Mouse (Mus musculus) thymus, postnatal 25 days (tissue): ENCODE results near the gene Hspb2.

Experiments used
- DNase-seq: peaks from one replicate; pipeline ENCODE4 v3.0.0; 2022

The Hspb2 gene

GRCm38 (mm10) chr9:50752054-50752602 is at the start of gene Hspb2:
Hspb2 (minus strand) TSS chr9:50752354.
- DNase-seq = no peak

- peak; percentile 62 for DNase-seq
These were observed 48.8 kb upstream of the Hspb2 start for GRCm38 (mm10) chr9:50800985-50801384.

- no peak for DNase-seq
These were observed 46.2 kb upstream of the Hspb2 start for GRCm38 (mm10) chr9:50798368-50798767.

- no peak for DNase-seq
These were observed 45.5 kb upstream of the Hspb2 start for GRCm38 (mm10) chr9:50797641-50798040.

GRCm38 (mm10) chr9:50796776-50797175 is 44.6 kb upstream of the Hspb2 start:
- DNase-seq = no peak

GRCm38 (mm10) chr9:50795266-50795665 is 43.1 kb upstream of the Hspb2 start:
- DNase-seq = no peak

GRCm38 (mm10) chr9:50782155-50782554 is 30.0 kb upstream of the Hspb2 start:
- DNase-seq = peak; percentile 70

DNA sequence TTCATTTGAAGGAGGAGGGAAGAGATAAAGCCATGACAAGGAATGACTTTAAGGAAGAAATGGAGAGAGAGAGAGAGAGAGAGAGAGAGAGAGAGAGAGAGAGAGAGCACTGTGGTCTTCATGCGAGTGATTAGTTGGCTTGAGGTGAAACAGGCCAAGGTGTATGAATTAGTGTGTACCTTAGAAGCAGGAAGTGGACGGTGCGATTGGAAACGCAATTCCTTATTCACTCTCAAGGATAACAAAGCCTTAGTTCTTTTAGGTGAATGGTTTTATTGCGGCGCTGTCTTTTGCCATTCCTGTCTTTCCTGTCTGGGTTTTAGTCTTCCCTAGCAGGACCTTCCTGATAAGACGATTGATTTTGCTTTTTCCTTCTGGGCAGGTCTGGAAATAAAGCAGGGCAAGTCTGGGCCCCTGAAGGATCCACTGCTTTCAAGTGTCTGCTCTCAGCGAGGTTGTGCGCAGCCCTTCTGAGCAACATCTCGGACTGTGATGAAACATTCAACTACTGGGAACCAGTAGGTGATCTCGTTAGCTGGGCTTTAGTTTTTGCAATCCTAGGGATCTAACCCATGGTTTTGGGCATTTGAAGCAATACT is 24.1 kb upstream of the Hspb2 start:
- DNase-seq = no peak

DNA sequence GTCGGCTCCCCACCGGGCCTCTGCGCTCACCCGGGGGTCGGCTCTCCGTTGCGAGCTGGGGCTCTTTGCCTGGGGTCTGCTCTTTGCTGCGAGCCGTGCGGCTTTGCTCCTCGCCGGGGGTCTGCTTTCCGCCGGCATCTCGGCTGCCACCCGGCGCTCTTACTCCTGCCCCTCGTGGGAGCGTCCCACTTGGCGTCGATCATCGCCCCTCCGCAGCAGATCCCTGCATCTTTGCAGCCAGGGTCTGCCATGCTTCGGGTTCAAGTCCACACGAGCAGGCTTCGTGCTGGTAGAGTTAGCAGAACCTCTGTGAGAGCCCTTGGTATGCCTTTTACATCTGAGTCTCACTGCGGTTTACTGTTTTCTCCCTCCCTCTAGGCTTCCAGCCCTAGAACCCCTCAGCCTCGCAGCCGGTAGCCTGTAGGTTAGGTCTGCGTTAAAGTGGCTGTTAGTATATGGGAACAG is 23.5 kb upstream of the Hspb2 start:
- DNase-seq = peak; percentile 38

- DNase-seq = peak; percentile 90
These were observed 22.9 kb upstream of the Hspb2 start, which contains the start of the genes Alg9 and 1110032A03Rik for GRCm38 (mm10) chr9:50774991-50775612. Alg9 (plus strand) TSS chr9:50775019. 1110032A03Rik (minus strand) TSS chr9:50775520.

DNA sequence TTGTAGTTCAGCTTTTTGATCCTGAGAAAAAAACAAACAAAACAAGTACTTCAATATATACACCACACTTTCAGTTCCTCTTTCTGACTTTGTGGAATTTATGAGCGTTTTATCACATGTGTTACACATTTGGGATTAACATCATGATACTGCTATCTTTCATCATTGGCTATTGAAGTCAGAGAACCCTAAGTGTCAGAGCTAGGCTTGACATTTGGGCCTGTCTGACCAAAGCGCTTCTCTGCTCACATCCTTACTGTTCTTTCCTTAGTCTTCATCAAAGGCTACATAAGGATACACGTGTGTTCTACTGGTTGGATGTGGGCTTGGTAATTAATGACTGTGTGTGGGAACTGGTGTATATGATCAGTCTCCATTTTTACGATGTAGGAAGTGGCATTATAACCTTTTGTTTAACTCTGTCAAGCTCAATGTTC is 21.9 kb upstream of the Hspb2 start:
- no peak for DNase-seq

DNA sequence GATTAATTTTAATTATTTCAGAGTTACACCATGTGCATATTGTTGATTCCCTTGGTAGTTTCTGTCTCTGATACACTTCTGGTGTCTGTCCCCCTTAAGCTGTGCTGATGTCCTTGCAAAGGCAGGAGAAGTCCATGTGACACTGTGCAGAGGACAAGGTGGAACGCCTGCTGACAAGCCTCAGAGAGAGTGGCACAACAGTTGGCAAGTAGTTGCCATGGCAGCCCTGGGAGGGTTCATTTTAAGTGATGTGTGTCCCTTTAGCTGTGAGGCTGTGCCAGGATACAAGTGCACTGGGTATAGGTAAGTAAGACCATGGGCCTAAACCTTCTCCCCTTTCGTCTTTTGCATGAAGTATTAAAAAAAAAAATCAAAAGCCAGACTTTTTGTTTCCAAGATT is 17.9 kb upstream of the Hspb2 start:
- DNase-seq = no peak

DNA sequence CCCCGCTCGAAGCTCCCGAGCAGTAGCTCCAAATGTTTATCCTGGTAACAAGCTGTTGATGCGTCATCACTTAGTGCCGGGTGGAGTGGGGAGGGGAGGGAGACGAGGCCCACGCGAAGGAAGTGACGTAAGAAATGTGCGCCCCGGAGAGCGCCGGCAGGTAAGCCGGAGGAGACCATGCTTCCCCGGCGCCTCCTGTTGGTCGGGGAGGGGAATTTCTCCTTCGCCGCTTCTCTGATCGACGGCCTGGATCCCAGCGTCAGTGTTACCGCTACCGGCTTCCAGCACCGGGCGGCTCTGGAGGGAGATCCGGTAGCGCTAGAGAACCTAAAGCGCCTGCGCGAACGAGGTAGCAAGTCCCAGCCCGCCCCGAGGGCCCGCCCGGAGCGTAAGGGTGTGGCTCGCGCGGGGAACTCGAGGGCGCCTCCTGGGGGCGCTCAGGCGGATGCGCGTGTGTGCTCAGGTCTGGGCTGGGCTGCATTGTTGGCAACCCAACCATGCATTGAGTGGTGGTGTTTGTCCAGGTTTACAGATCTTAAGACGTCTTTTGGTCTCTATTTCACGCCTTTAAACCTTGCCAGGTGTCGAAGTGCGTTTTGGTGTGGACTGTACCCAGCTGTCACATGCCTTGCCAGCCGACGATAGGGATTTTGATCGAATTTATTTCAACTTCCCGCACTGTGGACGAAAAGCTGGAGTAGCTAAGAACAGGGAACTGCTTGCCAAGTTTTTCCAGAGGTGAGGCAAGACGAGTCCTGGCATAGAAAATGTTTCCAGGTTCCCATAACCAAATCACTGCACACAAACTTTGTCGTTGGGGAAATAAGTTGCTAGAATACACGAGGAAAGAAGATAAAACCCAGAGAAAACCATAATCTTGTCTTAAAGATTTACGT is 16.2 kb upstream of the Hspb2 start, which contains the start of gene Fdxacb1:
Gene Fdxacb1 (plus strand): TSS at position 130 of the 896 bp plus-strand sequence.
- peak; percentile 98 for DNase-seq

- peak; percentile 9 for DNase-seq
These were observed 15.5 kb upstream of the Hspb2 start for GRCm38 (mm10) chr9:50767531-50768106.

DNA sequence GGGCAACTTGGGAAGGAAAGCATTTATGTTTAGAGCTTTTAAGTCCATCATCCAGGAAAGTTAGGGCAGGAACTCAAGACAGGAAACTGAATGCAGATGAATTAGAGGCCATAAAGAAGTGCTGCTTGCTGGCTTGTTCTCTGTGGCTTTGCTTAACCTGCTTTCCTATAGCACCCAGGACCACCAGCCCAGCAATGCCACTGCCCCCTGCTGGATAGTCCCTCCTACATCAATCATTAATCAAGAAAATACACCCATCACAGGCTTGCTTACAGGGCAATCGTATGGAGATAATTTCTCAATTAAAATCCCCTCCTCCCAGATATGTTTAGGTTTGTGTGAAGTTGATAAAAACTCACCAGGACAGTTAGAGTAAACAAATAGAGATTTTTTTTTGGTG is 11.2 kb upstream of the Hspb2 start:
- no peak for DNase-seq

GRCm38 (mm10) chr9:50761520-50762243 is 9.5 kb upstream of the Hspb2 start:
- DNase-seq = no peak

GRCm38 (mm10) chr9:50756711-50757110 is 4.6 kb upstream of the Hspb2 start:
- no peak for DNase-seq

DNA sequence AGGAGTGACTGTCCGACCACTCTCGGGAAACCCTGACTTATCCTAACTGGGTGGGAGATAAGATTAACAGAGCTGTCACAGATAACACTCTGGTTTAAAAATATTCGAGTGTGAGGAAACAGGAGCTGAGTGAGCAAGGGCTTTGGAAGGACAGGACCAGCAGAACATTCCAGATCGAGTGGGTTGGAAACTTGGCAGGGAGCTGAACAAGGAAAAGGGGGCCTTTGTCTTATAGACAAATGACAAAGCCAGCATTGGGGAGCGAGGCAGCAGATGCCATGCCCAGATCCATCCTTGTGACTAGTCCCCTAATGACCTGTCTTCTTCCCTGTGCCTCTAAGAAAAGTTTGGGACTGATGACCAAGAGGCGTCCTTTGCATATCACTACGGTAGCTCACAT is 1.8 kb upstream of the Hspb2 start:
- no peak for DNase-seq

GRCm38 (mm10) chr9:50752784-50753615 is 846 bp upstream of the Hspb2 start:
- no peak for DNase-seq

GRCm38 (mm10) chr9:50751323-50751722 is 831 bp downstream of the Hspb2 start, which contains the start of gene Cryab:
Cryab (plus strand) TSS chr9:50751325.
- DNase-seq = no peak

DNA sequence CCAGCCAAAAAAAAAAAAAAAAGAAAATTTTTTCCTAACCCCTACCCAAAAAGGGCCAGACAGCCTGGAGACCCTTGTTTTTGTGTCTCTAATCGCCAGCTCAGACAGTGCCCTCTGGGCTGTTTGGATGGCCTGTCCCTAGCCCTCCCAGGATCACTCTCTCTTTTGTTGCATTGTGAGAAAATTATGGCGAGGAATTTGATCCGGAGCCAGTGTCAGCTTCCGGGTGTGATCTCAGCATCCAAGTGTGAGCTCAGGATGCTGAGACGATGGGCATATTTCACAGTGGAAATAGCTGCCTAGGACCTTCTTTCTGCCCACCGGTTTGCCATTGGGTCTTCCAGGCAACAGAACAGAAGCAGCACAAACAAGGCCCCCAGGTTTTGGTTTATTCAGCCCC is 1.4 kb downstream of the Hspb2 start:
- DNase-seq = no peak
